ENCODE assay signal across 8 mouse cellular contexts in the genomic region with DNA sequence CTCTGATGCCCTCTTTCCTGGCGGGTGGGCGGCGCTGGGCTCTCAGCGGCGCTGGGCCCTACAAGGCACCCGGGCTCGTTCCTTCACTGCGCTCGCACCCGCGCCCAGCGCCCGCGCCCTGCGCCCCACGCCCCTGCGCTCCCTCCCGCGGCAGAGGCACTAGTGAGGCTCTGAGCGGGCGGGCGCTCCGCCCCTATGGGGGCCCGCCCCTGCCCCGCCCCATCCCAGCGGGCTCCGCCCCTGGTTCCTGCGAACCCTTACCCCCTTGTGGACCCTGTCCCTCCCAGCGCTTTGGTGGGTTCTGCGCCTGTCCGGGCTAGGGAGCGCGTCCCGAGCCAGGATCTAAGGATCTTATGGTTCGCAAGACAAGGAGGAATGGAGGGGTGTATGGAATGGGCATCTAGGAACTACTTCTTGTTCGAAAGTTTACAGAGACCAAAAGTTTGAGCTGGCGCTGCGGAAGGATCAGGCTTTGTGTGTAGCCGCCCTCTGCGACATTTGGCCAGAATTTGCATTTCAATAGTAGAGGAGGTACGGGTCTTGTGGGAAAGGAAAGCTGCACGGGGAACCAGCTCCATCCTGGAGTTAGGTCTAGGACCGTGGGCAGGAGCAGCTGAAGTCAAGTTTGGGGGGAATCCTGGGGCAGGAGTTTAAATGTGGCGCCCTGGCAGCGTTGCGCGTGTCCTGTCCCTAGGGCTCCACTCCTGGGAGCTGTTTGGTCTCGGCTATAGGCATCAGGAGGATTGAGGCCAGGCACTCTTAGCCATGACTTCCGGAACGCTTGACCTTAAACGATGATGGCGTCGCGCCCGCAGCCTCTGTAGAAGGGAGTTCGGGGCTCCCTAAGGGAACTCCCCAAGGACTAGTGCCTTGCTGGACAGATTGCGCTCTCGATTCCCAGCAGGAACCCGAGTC. TPM values are rescaled to one million over a fixed set of nuclear protein-coding genes. Genes with fewer than 3 reads are reported as not detected.
DNase-seq lines count a peak whose midpoint lies in the region; ATAC-seq and TF ChIP-seq lines count a peak whose summit lies in the region.

No protein-coding gene starts in this region.

- peak overlapping the region; percentile 92 for H3K4me2 ChIP-seq in embryonic facial prominence, embryonic 12.5 days (replicated peaks)
- H3K4me2 ChIP-seq in heart, embryonic 14.5 days (ENCODE audit: low read length), result peak overlapping the region; percentile 87
- peak overlapping the region; percentile 70 for H3K4me2 ChIP-seq in kidney, embryonic 16.5 days (replicated peaks; ENCODE audit: low read depth, low read length)
- peak overlapping the region; percentile 81 for H3K4me2 ChIP-seq in lung, postnatal 0 days (replicated peaks; ENCODE audit: low read depth, low read length)

- peak; percentile 49 to 66 for DNase-seq in left cerebral cortex, postnatal 14 days (ENCODE audit: low spot score in 2 of 2)
- DNase-seq in left cerebral cortex, adult 18-20 months (ENCODE audit: low spot score in 2 of 2), result no peak
- peak; percentile 90 for DNase-seq in lung, postnatal 0 days (ENCODE audit: low spot score)
- DNase-seq in thymus, postnatal 14 days, result peak; percentile 94

- TF ChIP-seq CTCF in lung, postnatal 0 days (IDR thresholded peaks at IDR 0.05), result peak; percentile 29; the same call in 1 of the 2 replicates

- TF ChIP-seq EP300 in lung, postnatal 0 days (IDR thresholded peaks at IDR 0.05), result no peak

- H3K27me3 ChIP-seq in embryonic facial prominence, embryonic 12.5 days, result peaks cover 5% of the 10 kb centered on the region
- H3K27me3 ChIP-seq in heart, embryonic 14.5 days (ENCODE audit: control insufficient read depth, insufficient read depth, low read length), result peaks cover 34% of the 10 kb centered on the region
- no peaks in the 10 kb centered on the region for H3K27me3 ChIP-seq in kidney, embryonic 16.5 days (ENCODE audit: insufficient read depth, low read length)
- H3K27me3 ChIP-seq in lung, postnatal 0 days (replicated peaks; ENCODE audit: insufficient read depth, low read length), result no peaks in the 10 kb centered on the region

- peak; percentile 75 for ATAC-seq in embryonic facial prominence, embryonic 12.5 days (ENCODE audit: insufficient number of reproducible peaks, insufficient read depth, low FRiP score, low TSS enrichment)
- peak; percentile 81 for ATAC-seq in heart, embryonic 14.5 days (ENCODE audit: insufficient number of reproducible peaks, insufficient read depth, low FRiP score, low read depth)
- peak; percentile 89 for ATAC-seq in kidney, embryonic 16.5 days (ENCODE audit: low FRiP score, low TSS enrichment)
- ATAC-seq in lung, postnatal 0 days, result peak; percentile 89
- peak; percentile 63 for ATAC-seq in neutrophil, adult 5-6 weeks (ENCODE audit: extremely low read depth, insufficient number of reproducible peaks, low FRiP score, poor library complexity, severe bottlenecking)

- intact Hi-C loops in left cerebral cortex, postnatal 14 days (cut with DNase I), result loop anchor here (5.0 kb wide), 2 partner anchors 43 to 57 kb away; partner anchors contain the start of gene Sec16a

- H3K4me3 ChIP-seq in embryonic facial prominence, embryonic 12.5 days, result peak overlapping the region; percentile 77
- H3K4me3 ChIP-seq in heart, embryonic 14.5 days (ENCODE audit: control insufficient read depth in 1 of 2, insufficient read depth in 1 of 2, low read depth in 1 of 2, low read length in 2 of 2), result peak overlapping the region; percentile 72 to 80
- peak overlapping the region; percentile 87 for H3K4me3 ChIP-seq in kidney, embryonic 16.5 days (ENCODE audit: low read length)
- H3K4me3 ChIP-seq in lung, postnatal 0 days (ENCODE audit: low read depth, low read length), result peak overlapping the region; percentile 92

- H3K27ac ChIP-seq in embryonic facial prominence, embryonic 12.5 days, result peak overlapping the region; percentile 84
- peak overlapping the region; percentile 64 to 86 for H3K27ac ChIP-seq in heart, embryonic 14.5 days (replicated peaks in 1 of 2; ENCODE audit: control insufficient read depth in 1 of 2, insufficient read depth in 1 of 2, low read depth in 2 of 2, low read length in 2 of 2)
- peak overlapping the region; percentile 89 for H3K27ac ChIP-seq in kidney, embryonic 16.5 days (ENCODE audit: low read length)
- H3K27ac ChIP-seq in lung, postnatal 0 days (ENCODE audit: low read length), result peak overlapping the region; percentile 93

- peak overlapping the region; percentile 80 for H3K9ac ChIP-seq in embryonic facial prominence, embryonic 12.5 days
- peak overlapping the region; percentile 88 for H3K9ac ChIP-seq in heart, embryonic 14.5 days (ENCODE audit: low read length)
- H3K9ac ChIP-seq in kidney, embryonic 16.5 days (replicated peaks; ENCODE audit: low read length), result peak overlapping the region; percentile 93
- H3K9ac ChIP-seq in lung, postnatal 0 days (replicated peaks; ENCODE audit: low read depth), result peak overlapping the region; percentile 93

- 2% methylated on average over 55 of the region's 59 CpGs for WGBS in embryonic facial prominence, embryonic 12.5 days
- 1% methylated on average over 44 of the region's 59 CpGs for WGBS in heart, embryonic 14.5 days
- WGBS in kidney, embryonic 16.5 days, result 2% methylated on average over 59 of the region's 59 CpGs
- 4% methylated on average over 37 of the region's 59 CpGs for WGBS in lung, postnatal 0 days

- H3K36me3 ChIP-seq in embryonic facial prominence, embryonic 12.5 days, result no peaks in the 10 kb centered on the region
- H3K36me3 ChIP-seq in heart, embryonic 14.5 days (ENCODE audit: control insufficient read depth, insufficient read depth, low read length), result peaks cover 9% of the 10 kb centered on the region
- peaks cover 4% of the 10 kb centered on the region; the same call in 1 of the 2 replicates for H3K36me3 ChIP-seq in kidney, embryonic 16.5 days (ENCODE audit: insufficient read depth, low read length)
- H3K36me3 ChIP-seq in lung, postnatal 0 days (ENCODE audit: insufficient read depth, low read length), result no peaks in the 10 kb centered on the region

- no peaks in the 10 kb centered on the region for H3K9me3 ChIP-seq in embryonic facial prominence, embryonic 12.5 days
- H3K9me3 ChIP-seq in heart, embryonic 14.5 days (ENCODE audit: control insufficient read depth, low read length), result no peaks in the 10 kb centered on the region
- no peaks in the 10 kb centered on the region for H3K9me3 ChIP-seq in kidney, embryonic 16.5 days (ENCODE audit: low read length)
- no peaks in the 10 kb centered on the region for H3K9me3 ChIP-seq in lung, postnatal 0 days (ENCODE audit: low read length)

- peaks cover 64% of the 10 kb centered on the region for H3K4me1 ChIP-seq in embryonic facial prominence, embryonic 12.5 days
- peaks cover 36 to 50% of the 10 kb centered on the region in 2 experiments for H3K4me1 ChIP-seq in heart, embryonic 14.5 days (ENCODE audit: control insufficient read depth in 2 of 2, insufficient read depth in 2 of 2, low read length in 2 of 2)
- H3K4me1 ChIP-seq in kidney, embryonic 16.5 days (ENCODE audit: insufficient read depth, low read length), result peaks cover 74% of the 10 kb centered on the region
- H3K4me1 ChIP-seq in lung, postnatal 0 days (ENCODE audit: insufficient read depth, low read depth, low read length), result peaks cover 45% of the 10 kb centered on the region

RNA-seq across cellular contexts. Expression of gene Notch1, which starts 12.5 kb away (rescaled TPM):
- total RNA-seq in left cerebral cortex, postnatal 14 days (2021), result 10 to 100 TPM; 23.6 to 27.5 TPM
- 10 to 100 TPM; 17.8 to 19.1 TPM for total RNA-seq in left cerebral cortex, adult 18-20 months (2021)
- 16.4 and 20.3 TPM in 2 replicates for polyA plus RNA-seq in embryonic facial prominence, embryonic 12.5 days (2016; fragmentation: Nextera tagmentation; extraction: Ambion mirVana)
- 21.2 and 21.6 TPM in 2 replicates for polyA plus RNA-seq in heart, embryonic 14.5 days (2014; fragmentation: Nextera tagmentation; extraction: Ambion mirVana)
- 23.7 and 27.0 TPM in 2 replicates for polyA plus RNA-seq in kidney, embryonic 16.5 days (2015; fragmentation: Nextera tagmentation; extraction: Ambion mirVana)
- 11.8 and 14.7 TPM in 2 replicates for polyA plus RNA-seq in lung, postnatal 0 days (2015; fragmentation: Nextera tagmentation; extraction: Ambion mirVana)
- 46.5 and 48.8 TPM in 2 replicates for total RNA-seq in neutrophil, adult 5-6 weeks (2017)

RNA-seq across cellular contexts. Expression of gene Sec16a, which starts 58.9 kb away (rescaled TPM):
- 10 to 100 TPM; 42.3 to 45.5 TPM for total RNA-seq in left cerebral cortex, postnatal 14 days (2021)
- total RNA-seq in left cerebral cortex, adult 18-20 months (2021), result 10 to 100 TPM; 42.7 to 46.0 TPM
- polyA plus RNA-seq in embryonic facial prominence, embryonic 12.5 days (2016; fragmentation: Nextera tagmentation; extraction: Ambion mirVana), result 26.2 and 28.3 TPM in 2 replicates
- polyA plus RNA-seq in heart, embryonic 14.5 days (2014; fragmentation: Nextera tagmentation; extraction: Ambion mirVana), result 19.4 TPM in 2 replicates
- 27.6 and 28.6 TPM in 2 replicates for polyA plus RNA-seq in kidney, embryonic 16.5 days (2015; fragmentation: Nextera tagmentation; extraction: Ambion mirVana)
- polyA plus RNA-seq in lung, postnatal 0 days (2015; fragmentation: Nextera tagmentation; extraction: Ambion mirVana), result 10.2 and 13.1 TPM in 2 replicates
- total RNA-seq in neutrophil, adult 5-6 weeks (2017), result 62.1 and 65.5 TPM in 2 replicates

Comparison
In these comparisons a context has a peak if more than half of its experiments do, and no peak if none do; other contexts are left out.
1. DNase-seq: peak in left cerebral cortex, postnatal 14 days (2 of 2), lung, postnatal 0 days (single experiment) and thymus, postnatal 14 days (single experiment); none in left cerebral cortex, adult 18-20 months (0 of 2).
2. Peak in every context shown above with its lines, with median percentiles within 50 percentile points of each other: ATAC-seq, H3K27ac ChIP-seq, H3K4me2 ChIP-seq, H3K4me3 ChIP-seq and H3K9ac ChIP-seq.